Comparison of ENCODE assay signal across 10 mouse cellular contexts in the genomic region with DNA sequence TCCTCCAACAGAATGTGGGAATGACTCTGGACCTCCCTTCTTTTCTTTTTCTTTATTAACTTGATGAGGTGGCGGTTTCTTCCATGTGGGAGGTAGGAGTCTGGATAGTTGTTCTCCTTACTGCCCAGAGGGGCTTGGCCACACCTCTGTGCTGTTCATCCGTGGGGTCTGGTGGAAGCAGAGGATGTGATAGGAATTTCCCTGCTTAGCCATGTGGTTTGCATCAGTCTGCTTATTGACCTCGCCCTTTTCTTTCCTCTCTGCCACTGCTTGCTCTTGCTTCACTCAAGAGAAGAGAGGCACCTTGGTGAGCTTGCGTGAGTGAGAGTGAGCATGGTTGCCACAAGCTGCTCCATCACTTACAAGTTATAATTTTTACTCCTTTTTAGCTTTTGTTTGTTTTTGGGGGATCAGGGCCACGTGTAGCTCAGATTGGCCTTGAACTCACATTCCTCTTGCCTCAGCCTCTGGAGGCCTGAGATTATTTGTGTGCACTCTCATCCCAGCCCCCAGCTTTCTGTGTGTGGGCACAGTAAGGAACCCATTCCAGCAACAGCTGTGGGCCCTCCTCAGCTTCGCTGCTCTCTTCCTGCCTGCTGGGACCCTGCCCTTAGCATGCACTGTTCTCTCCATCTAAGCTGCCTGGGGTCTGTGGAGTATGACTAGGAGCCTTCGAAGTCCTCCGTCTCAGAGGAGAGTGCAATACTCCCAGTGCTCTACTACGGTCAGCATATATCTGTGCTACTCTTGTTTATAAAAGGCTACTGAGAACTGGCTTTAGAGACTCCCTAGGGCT. TPM values are rescaled to one million over a fixed set of nuclear protein-coding genes. Genes with fewer than 3 reads are reported as not detected.
DNase-seq lines count a peak whose midpoint lies in the region; ATAC-seq lines count a peak whose summit lies in the region.
"Had no signal": no experiment of that assay in that cellular context is flagged by ENCODE, and none has a peak within 500 bp of the region (broad histone marks: within the 10 kb centered on the region; RNA-seq: fewer than 3 reads in every experiment).

No protein-coding gene starts in this region.

- H3K9ac ChIP-seq in kidney, embryonic 14.5 days (ENCODE audit: low read depth, low read length) = no peak overlapping the region; the same call in 1 of the 2 replicates
- no peak overlapping the region for H3K9ac ChIP-seq in forebrain, embryonic 15.5 days (replicated peaks)
- H3K9ac ChIP-seq in limb, embryonic 15.5 days = no peak overlapping the region

- H3K27ac ChIP-seq in kidney, embryonic 14.5 days (ENCODE audit: low read depth, low read length) = peak overlapping the region; percentile 78
- H3K27ac ChIP-seq in forebrain, embryonic 15.5 days (replicated peaks) = 0 out of 2 replicates have a peak overlapping the region, but pooled peaks have one; percentile 5
- H3K27ac ChIP-seq in limb, embryonic 15.5 days = peak overlapping the region; percentile 67

- H3K4me3 ChIP-seq in kidney, embryonic 14.5 days (ENCODE audit: low read length) = no peak overlapping the region
- H3K4me3 ChIP-seq in forebrain, embryonic 15.5 days = no peak overlapping the region
- H3K4me3 ChIP-seq in limb, embryonic 15.5 days = no peak overlapping the region

- H3K36me3 ChIP-seq in kidney, embryonic 14.5 days (ENCODE audit: control insufficient read depth, insufficient read depth, low read length) = no peaks in the 10 kb centered on the region
- no peaks in the 10 kb centered on the region for H3K36me3 ChIP-seq in forebrain, embryonic 15.5 days
- no peaks in the 10 kb centered on the region for H3K36me3 ChIP-seq in limb, embryonic 15.5 days

- H3K9me3 ChIP-seq in kidney, embryonic 14.5 days (ENCODE audit: control insufficient read depth, low read length) = no peaks in the 10 kb centered on the region
- no peaks in the 10 kb centered on the region for H3K9me3 ChIP-seq in forebrain, embryonic 15.5 days
- no peaks in the 10 kb centered on the region for H3K9me3 ChIP-seq in limb, embryonic 15.5 days

- 44% methylated on average over 9 of the region's 9 CpGs for WGBS in kidney, embryonic 14.5 days
- 59% methylated on average over 9 of the region's 9 CpGs for WGBS in forebrain, embryonic 15.5 days
- 39% methylated on average over 9 of the region's 9 CpGs for WGBS in limb, embryonic 15.5 days

- no peak for DNase-seq in kidney, adult 18-20 months
- DNase-seq in embryo, embryonic 10.5 days (ENCODE audit: low spot score) = peak; percentile 67
- DNase-seq in cerebellum, adult 8-10 months = no peak
- DNase-seq: cerebellum, adult 11-12 months; right cerebral cortex, postnatal 25 days had no signal

- H3K27me3 ChIP-seq in kidney, embryonic 14.5 days (ENCODE audit: control insufficient read depth, insufficient read depth, low read length) = no peaks in the 10 kb centered on the region
- no peaks in the 10 kb centered on the region for H3K27me3 ChIP-seq in forebrain, embryonic 15.5 days
- no peaks in the 10 kb centered on the region for H3K27me3 ChIP-seq in limb, embryonic 15.5 days
- H3K27me3 ChIP-seq: Patski had no signal

- H3K4me2 ChIP-seq in kidney, embryonic 14.5 days (replicated peaks; ENCODE audit: low read depth, low read length) = no peak overlapping the region
- H3K4me2 ChIP-seq in forebrain, embryonic 15.5 days (replicated peaks) = no peak overlapping the region
- H3K4me2 ChIP-seq in limb, embryonic 15.5 days = no peak overlapping the region

- peaks cover 59% of the 10 kb centered on the region for H3K4me1 ChIP-seq in kidney, embryonic 14.5 days (ENCODE audit: control insufficient read depth, insufficient read depth, low read length)
- H3K4me1 ChIP-seq in forebrain, embryonic 15.5 days = peaks cover 50% of the 10 kb centered on the region
- H3K4me1 ChIP-seq in limb, embryonic 15.5 days = peaks cover 63% of the 10 kb centered on the region

- ATAC-seq in kidney, embryonic 14.5 days (ENCODE audit: low FRiP score, low TSS enrichment) = peak; percentile 43; the same call in 1 of the 2 replicates
- ATAC-seq in forebrain, embryonic 15.5 days (replicated peaks) = no peak
- no peak; the same call in 1 of the 2 replicates for ATAC-seq in limb, embryonic 15.5 days (ENCODE audit: insufficient number of reproducible peaks, low FRiP score, low TSS enrichment, low read depth)
- no peak for ATAC-seq in cerebellum, adult (ENCODE audit: insufficient number of reproducible peaks, low FRiP score, low TSS enrichment)
- ATAC-seq: Patski had no signal

RNA-seq across cellular contexts. Expression of a gene that starts 31.0 kb away (rescaled TPM):
- polyA plus RNA-seq in kidney, embryonic 14.5 days (2014; fragmentation: Nextera tagmentation; extraction: Ambion mirVana) = 131 and 224 TPM in 2 replicates
- 174 and 180 TPM in 2 replicates for polyA plus RNA-seq in forebrain, embryonic 15.5 days (2015; fragmentation: Nextera tagmentation; extraction: Ambion mirVana)
- 180 and 188 TPM in 2 replicates for polyA plus RNA-seq in limb, embryonic 15.5 days (2015; fragmentation: Nextera tagmentation; extraction: Ambion mirVana)

Comparison
In these comparisons a context has a peak if more than half of its experiments do, and no peak if none do; other contexts are left out.
1. H3K27ac ChIP-seq: peak in every context shown above with its lines; median percentile 78 in kidney, embryonic 14.5 days; 67 in limb, embryonic 15.5 days; 5 in forebrain, embryonic 15.5 days.